15 mouse cellular contexts compared by ENCODE assay signal in genomic region chrX:136773035-136773434, GRCm38 (mm10). TPM values are rescaled to one million over a fixed set of nuclear protein-coding genes. Genes with fewer than 3 reads are reported as not detected.
A peak's percentile ranks its signal among the peaks of the same experiment; 100 is the strongest.
DNase-seq lines count a peak whose midpoint lies in the region; ATAC-seq and TF ChIP-seq lines count a peak whose summit lies in the region.
"Had no signal": no experiment of that assay in that cellular context is flagged by ENCODE, and none has a peak within 500 bp of the region (broad histone marks: within the 10 kb centered on the region; RNA-seq: fewer than 3 reads in every experiment).

No protein-coding gene starts in this region.

- H3K9me3 ChIP-seq in heart, postnatal 0 days (replicated peaks; ENCODE audit: control insufficient read depth, low read length): no peaks in the 10 kb centered on the region
- no peaks in the 10 kb centered on the region for H3K9me3 ChIP-seq in hindbrain, postnatal 0 days (ENCODE audit: low read length)
- H3K9me3 ChIP-seq: embryonic facial prominence, embryonic 13.5 days; forebrain, embryonic 13.5 days; liver, embryonic 12.5 days had no signal

- WGBS in heart, postnatal 0 days: 41% methylated on average over 1 of the region's 1 CpGs
- 53% methylated on average over 1 of the region's 1 CpGs for WGBS in hindbrain, postnatal 0 days

- peaks cover 3% of the 10 kb centered on the region; the same call in 1 of the 2 replicates for H3K4me1 ChIP-seq in heart, postnatal 0 days (ENCODE audit: control insufficient read depth, insufficient read depth)
- H3K4me1 ChIP-seq in hindbrain, postnatal 0 days (ENCODE audit: insufficient read depth, low read length): no peaks in the 10 kb centered on the region
- H3K4me1 ChIP-seq: embryonic facial prominence, embryonic 13.5 days; forebrain, embryonic 13.5 days; liver, embryonic 12.5 days had no signal

- no peak overlapping the region for H3K4me2 ChIP-seq in heart, postnatal 0 days (ENCODE audit: low read depth, low read length)
- no peak overlapping the region for H3K4me2 ChIP-seq in hindbrain, postnatal 0 days (ENCODE audit: low read depth, low read length)
- H3K4me2 ChIP-seq: embryonic facial prominence, embryonic 13.5 days; forebrain, embryonic 13.5 days; hindbrain, embryonic 14.5 days; liver, embryonic 12.5 days had no signal

- H3K36me3 ChIP-seq in heart, postnatal 0 days (replicated peaks; ENCODE audit: control insufficient read depth, insufficient read depth, low read length): no peaks in the 10 kb centered on the region
- no peaks in the 10 kb centered on the region for H3K36me3 ChIP-seq in hindbrain, postnatal 0 days (ENCODE audit: insufficient read depth, low read length)
- H3K36me3 ChIP-seq: embryonic facial prominence, embryonic 13.5 days; liver, embryonic 12.5 days had no signal

- no peak for TF ChIP-seq CTCF in heart, postnatal 0 days (IDR thresholded peaks at IDR 0.05; ENCODE audit: low read depth)
- no peak for TF ChIP-seq CTCF in hindbrain, postnatal 0 days (IDR thresholded peaks at IDR 0.05; ENCODE audit: low read depth)

- DNase-seq in gastrocnemius, adult 18-20 months (ENCODE audit: low spot score): peak; percentile 1
- no peak for DNase-seq in gastrocnemius, postnatal 4 days (ENCODE audit: low spot score in 2 of 2)
- DNase-seq in lung, postnatal 10 days: peak; percentile 39
- no peak for DNase-seq in lung, postnatal 25 days (ENCODE audit: low spot score)
- DNase-seq in heart, postnatal 0 days (ENCODE audit: low spot score): no peak
- no peak for DNase-seq in hindbrain, postnatal 0 days (ENCODE audit: low spot score)
- DNase-seq: adrenal gland, adult 8-10 months had no signal

- no peaks in the 10 kb centered on the region for H3K27me3 ChIP-seq in heart, postnatal 0 days (ENCODE audit: control insufficient read depth, insufficient read depth, low read length)
- H3K27me3 ChIP-seq in hindbrain, postnatal 0 days (ENCODE audit: insufficient read depth, low read length): no peaks in the 10 kb centered on the region
- H3K27me3 ChIP-seq: forebrain, embryonic 13.5 days; liver, embryonic 12.5 days had no signal

- peak; percentile 57 for ATAC-seq in heart, postnatal 0 days (ENCODE audit: insufficient read depth, low read depth)
- ATAC-seq in hindbrain, postnatal 0 days: no peak
- no peak for ATAC-seq in megakaryocyte progenitor cell, adult 5-6 weeks (replicated peaks; ENCODE audit: poor library complexity)
- ATAC-seq: forebrain, embryonic 13.5 days; liver, embryonic 12.5 days had no signal

- TF ChIP-seq EP300 in heart, postnatal 0 days (IDR thresholded peaks at IDR 0.05; ENCODE audit: low read depth): no peak

- H3K27ac ChIP-seq in heart, postnatal 0 days (ENCODE audit: low read depth): no peak overlapping the region
- no peak overlapping the region for H3K27ac ChIP-seq in hindbrain, postnatal 0 days
- H3K27ac ChIP-seq: embryonic facial prominence, embryonic 13.5 days; forebrain, embryonic 13.5 days; hindbrain, embryonic 14.5 days; layer of hippocampus, adult 2 months; liver, embryonic 12.5 days had no signal

- H3K9ac ChIP-seq in heart, postnatal 0 days (replicated peaks; ENCODE audit: low read depth, low read length): no peak overlapping the region
- no peak overlapping the region for H3K9ac ChIP-seq in hindbrain, postnatal 0 days (replicated peaks; ENCODE audit: low read length)
- H3K9ac ChIP-seq: embryonic facial prominence, embryonic 13.5 days; forebrain, embryonic 13.5 days; hindbrain, embryonic 14.5 days; liver, embryonic 12.5 days had no signal

- no peak overlapping the region for H3K4me3 ChIP-seq in heart, postnatal 0 days (ENCODE audit: low read depth, low read length)
- H3K4me3 ChIP-seq in hindbrain, postnatal 0 days (ENCODE audit: low read length): no peak overlapping the region
- H3K4me3 ChIP-seq: embryonic facial prominence, embryonic 13.5 days; forebrain, embryonic 13.5 days; layer of hippocampus, adult 2 months; liver, embryonic 12.5 days had no signal

RNA-seq across cellular contexts. Expression of gene Glra4, which starts 6.9 kb away (rescaled TPM):
- not detected for total RNA-seq in gastrocnemius, adult 18-20 months (2021)
- total RNA-seq in gastrocnemius, postnatal 4 days (2021): not detected
- total RNA-seq in heart, postnatal 0 days (2014; rRNA removed; ENCODE audit: low replicate concordance): not detected in 2 replicates
- polyA plus RNA-seq in heart, postnatal 0 days (2015; fragmentation: Nextera tagmentation; extraction: Ambion mirVana): not detected in 2 replicates
- total RNA-seq in hindbrain, postnatal 0 days (2014; rRNA removed): not detected in 2 replicates
- 0.11 TPM in 1 of 2 replicates, not detected in the other for polyA plus RNA-seq in hindbrain, postnatal 0 days (2015; fragmentation: Nextera tagmentation; extraction: Ambion mirVana)
- not detected in 2 replicates for total RNA-seq in megakaryocyte progenitor cell, adult 5-6 weeks (2015)
- total RNA-seq in megakaryocyte progenitor cell, adult 5-6 weeks (2017): not detected in 2 replicates
- total RNA-seq: left cerebral cortex, postnatal 10 days had no signal
- polyA plus RNA-seq: embryonic facial prominence, embryonic 13.5 days; forebrain, embryonic 13.5 days; gonadal fat pad, adult 2 months; liver, embryonic 12.5 days had no signal

RNA-seq across cellular contexts. Expression of gene Morf4l2, which starts 29.5 kb away (rescaled TPM):
- 100 to 1,000 TPM; 140 to 171 TPM for total RNA-seq in gastrocnemius, adult 18-20 months (2021)
- 100 to 1,000 TPM; 330 to 342 TPM for total RNA-seq in gastrocnemius, postnatal 4 days (2021)
- total RNA-seq in heart, postnatal 0 days (2014; rRNA removed; ENCODE audit: low replicate concordance): 115 and 173 TPM in 2 replicates
- 212 and 214 TPM in 2 replicates for polyA plus RNA-seq in heart, postnatal 0 days (2015; fragmentation: Nextera tagmentation; extraction: Ambion mirVana)
- 250 and 251 TPM in 2 replicates for total RNA-seq in hindbrain, postnatal 0 days (2014; rRNA removed)
- 527 and 536 TPM in 2 replicates for polyA plus RNA-seq in hindbrain, postnatal 0 days (2015; fragmentation: Nextera tagmentation; extraction: Ambion mirVana)
- total RNA-seq in megakaryocyte progenitor cell, adult 5-6 weeks (2015): 250 and 251 TPM in 2 replicates
- 707 and 925 TPM in 2 replicates for total RNA-seq in megakaryocyte progenitor cell, adult 5-6 weeks (2017)

RNA-seq across cellular contexts. Expression of gene Plp1, which starts 49.4 kb away (rescaled TPM):
- total RNA-seq in gastrocnemius, adult 18-20 months (2021): 1 to 10 TPM; 2.4 to 3.1 TPM
- 10 to 100 TPM; 19.2 to 19.7 TPM for total RNA-seq in gastrocnemius, postnatal 4 days (2021)
- total RNA-seq in heart, postnatal 0 days (2014; rRNA removed; ENCODE audit: low replicate concordance): 0.81 and 7.2 TPM in 2 replicates
- polyA plus RNA-seq in heart, postnatal 0 days (2015; fragmentation: Nextera tagmentation; extraction: Ambion mirVana): 1.9 and 2.1 TPM in 2 replicates
- total RNA-seq in hindbrain, postnatal 0 days (2014; rRNA removed): 54.3 and 64.8 TPM in 2 replicates
- polyA plus RNA-seq in hindbrain, postnatal 0 days (2015; fragmentation: Nextera tagmentation; extraction: Ambion mirVana): 46.2 and 67.2 TPM in 2 replicates
- total RNA-seq in megakaryocyte progenitor cell, adult 5-6 weeks (2015): 2.4 and 3.9 TPM in 2 replicates
- total RNA-seq in megakaryocyte progenitor cell, adult 5-6 weeks (2017): 0.71 and 1.0 TPM in 2 replicates

Comparison
In these comparisons a context has a peak if more than half of its experiments do, and no peak if none do; other contexts are left out.
1. DNase-seq: peak in gastrocnemius, adult 18-20 months (single experiment) and lung, postnatal 10 days (single experiment); none in gastrocnemius, postnatal 4 days (0 of 2), lung, postnatal 25 days (single experiment), heart, postnatal 0 days (single experiment) and hindbrain, postnatal 0 days (single experiment).